Mouse (Mus musculus): ENCODE results near the gene Gucy2d. TPM values are rescaled to one million over a fixed set of nuclear protein-coding genes. Genes with fewer than 3 reads are reported as not detected.
A peak's percentile ranks its signal among the peaks of the same experiment; 100 is the strongest.

The Gucy2d gene
- polyA plus RNA-seq, 1 experiment from 2014 or later, result not detected

GRCm38 (mm10) chr7:98447585-98448308, 7.5 kb downstream of the Gucy2d start:
- peak; percentile 34 for ATAC-seq (ENCODE audit: insufficient number of reproducible peaks, low FRiP score, low TSS enrichment, low read depth)
- WGBS, result 57% methylated on average over 11 of the region's 11 CpGs
- H3K9ac ChIP-seq, result no peak overlapping the region

GRCm38 (mm10) chr7:98448309-98448630, 8.1 kb downstream of the Gucy2d start:
- Histone ChIP-seq H3K27me3 (no peaks in the 10 kb centered on the region), H3K9ac (no peak overlapping the region), H3K4me2 (replicated peaks) (no peak overlapping the region), H3K27ac (replicated peaks) (no peak overlapping the region), H3K36me3 (no peaks in the 10 kb centered on the region), H3K4me3 (replicated peaks) (no peak overlapping the region), H3K4me1 (no peaks in the 10 kb centered on the region; the same call in 1 of the 2 replicates), H3K9me3 (replicated peaks) (no peaks in the 10 kb centered on the region)
- WGBS, result 86% methylated on average over 5 of the region's 5 CpGs
- ATAC-seq (ENCODE audit: insufficient number of reproducible peaks, low FRiP score, low TSS enrichment, low read depth), result no peak

More at GRCm38 (mm10) chr7:98447585-98448308, 7.5 kb downstream of the Gucy2d start:
- H3K36me3 ChIP-seq, result no peaks in the 10 kb centered on the region
- H3K27me3 ChIP-seq, result no peaks in the 10 kb centered on the region
- no peak overlapping the region for H3K4me2 ChIP-seq (replicated peaks)
- no peak overlapping the region for H3K27ac ChIP-seq (replicated peaks)
- H3K4me1 ChIP-seq, result no peaks in the 10 kb centered on the region; the same call in 1 of the 2 replicates
- no peaks in the 10 kb centered on the region for H3K9me3 ChIP-seq (replicated peaks)
- no peak overlapping the region for H3K4me3 ChIP-seq (replicated peaks)

- Histone ChIP-seq H3K4me1 (peaks cover 1% of the 10 kb centered on the region), H3K9me3 (replicated peaks) (no peaks in the 10 kb centered on the region), H3K27ac (replicated peaks) (no peak overlapping the region), H3K36me3 (no peaks in the 10 kb centered on the region), H3K9ac (no peak overlapping the region), H3K27me3 (no peaks in the 10 kb centered on the region), H3K4me2 (replicated peaks) (no peak overlapping the region), H3K4me3 (replicated peaks) (no peak overlapping the region)
- WGBS, result 84% methylated on average over 9 of the region's 9 CpGs
- ATAC-seq (ENCODE audit: insufficient number of reproducible peaks, low FRiP score, low TSS enrichment, low read depth), result no peak
Observed at GRCm38 (mm10) chr7:98449696-98450095, 9.5 kb downstream of the Gucy2d start.

- no peak for ATAC-seq (ENCODE audit: insufficient number of reproducible peaks, low FRiP score, low TSS enrichment, low read depth)
- no peak overlapping the region for H3K27ac ChIP-seq (replicated peaks)
- whole genome bisulfite sequencing, result 44% methylated on average over 10 of the region's 10 CpGs
- H3K4me2 ChIP-seq (replicated peaks), result no peak overlapping the region
- H3K36me3 ChIP-seq, result no peaks in the 10 kb centered on the region
- peaks cover 3% of the 10 kb centered on the region; the same call in 1 of the 2 replicates for H3K4me1 ChIP-seq
- H3K9ac ChIP-seq, result no peak overlapping the region
- no peaks in the 10 kb centered on the region for H3K27me3 ChIP-seq
- no peaks in the 10 kb centered on the region for H3K9me3 ChIP-seq (replicated peaks)
- no peak overlapping the region for H3K4me3 ChIP-seq (replicated peaks)
Observed at GRCm38 (mm10) chr7:98454397-98455120, 14.3 kb downstream of the Gucy2d start.

GRCm38 (mm10) chr7:98460319-98460718, 20.1 kb downstream of the Gucy2d start:
- Histone ChIP-seq H3K9me3 (replicated peaks) (no peaks in the 10 kb centered on the region), H3K9ac (no peak overlapping the region), H3K4me3 (replicated peaks) (no peak overlapping the region), H3K36me3 (no peaks in the 10 kb centered on the region), H3K27ac (replicated peaks) (no peak overlapping the region), H3K4me1 (peaks cover 6% of the 10 kb centered on the region), H3K4me2 (replicated peaks) (no peak overlapping the region), H3K27me3 (no peaks in the 10 kb centered on the region)
- 22% methylated on average over 7 of the region's 7 CpGs for WGBS
- no peak for ATAC-seq (ENCODE audit: insufficient number of reproducible peaks, low FRiP score, low TSS enrichment, low read depth)

- no peaks in the 10 kb centered on the region for H3K9me3 ChIP-seq (replicated peaks)
- H3K27ac ChIP-seq (replicated peaks), result peak overlapping the region; percentile 60; the same call in 1 of the 2 replicates
- 27% methylated on average over 3 of the region's 3 CpGs for WGBS
- H3K4me1 ChIP-seq, result peaks cover 16% of the 10 kb centered on the region
- no peaks in the 10 kb centered on the region for H3K36me3 ChIP-seq
- no peak overlapping the region for H3K4me3 ChIP-seq (replicated peaks)
- H3K27me3 ChIP-seq, result no peaks in the 10 kb centered on the region
- no peak overlapping the region for H3K9ac ChIP-seq
- peak; percentile 63 for ATAC-seq (ENCODE audit: insufficient number of reproducible peaks, low FRiP score, low TSS enrichment, low read depth)
- no peak overlapping the region for H3K4me2 ChIP-seq (replicated peaks)
Observed at GRCm38 (mm10) chr7:98469089-98469488, 28.9 kb downstream of the Gucy2d start.

- Histone ChIP-seq H3K27me3 (no peaks in the 10 kb centered on the region), H3K9ac (no peak overlapping the region), H3K27ac (replicated peaks) (no peak overlapping the region), H3K9me3 (replicated peaks) (no peaks in the 10 kb centered on the region), H3K4me1 (peaks cover 18% of the 10 kb centered on the region), H3K4me2 (replicated peaks) (no peak overlapping the region), H3K36me3 (no peaks in the 10 kb centered on the region), H3K4me3 (replicated peaks) (no peak overlapping the region)
- WGBS, result 91% methylated on average over 2 of the region's 2 CpGs
- ATAC-seq (ENCODE audit: insufficient number of reproducible peaks, low FRiP score, low TSS enrichment, low read depth), result no peak
Observed at GRCm38 (mm10) chr7:98472529-98472928, 32.3 kb downstream of the Gucy2d start.

- no peak overlapping the region for H3K4me3 ChIP-seq (replicated peaks)
- H3K27me3 ChIP-seq, result no peaks in the 10 kb centered on the region
- WGBS, result 76% methylated on average over 1 of the region's 1 CpGs
- H3K4me1 ChIP-seq, result peaks cover 9% of the 10 kb centered on the region
- ATAC-seq (ENCODE audit: insufficient number of reproducible peaks, low FRiP score, low TSS enrichment, low read depth), result no peak
- no peak overlapping the region for H3K27ac ChIP-seq (replicated peaks)
- H3K4me2 ChIP-seq (replicated peaks), result no peak overlapping the region
- H3K9me3 ChIP-seq (replicated peaks), result no peaks in the 10 kb centered on the region
- no peak overlapping the region for H3K9ac ChIP-seq
- no peaks in the 10 kb centered on the region for H3K36me3 ChIP-seq
Observed at GRCm38 (mm10) chr7:98474558-98474957, 34.3 kb downstream of the Gucy2d start.

- Histone ChIP-seq H3K36me3 (no peaks in the 10 kb centered on the region), H3K27me3 (peaks cover 10% of the 10 kb centered on the region; the same call in 1 of the 2 replicates), H3K9ac (no peak overlapping the region), H3K4me3 (replicated peaks) (no peak overlapping the region), H3K9me3 (replicated peaks) (no peaks in the 10 kb centered on the region), H3K4me1 (peaks cover 11% of the 10 kb centered on the region), H3K4me2 (replicated peaks) (no peak overlapping the region), H3K27ac (replicated peaks) (no peak overlapping the region)
- no peak for ATAC-seq (ENCODE audit: insufficient number of reproducible peaks, low FRiP score, low TSS enrichment, low read depth)
- 83% methylated on average over 4 of the region's 4 CpGs for WGBS
Observed at GRCm38 (mm10) chr7:98477153-98477552, 36.9 kb downstream of the Gucy2d start.

GRCm38 (mm10) chr7:98480481-98480880, 40.3 kb downstream of the Gucy2d start:
- peaks cover 10% of the 10 kb centered on the region; the same call in 1 of the 2 replicates for H3K27me3 ChIP-seq
- H3K27ac ChIP-seq (replicated peaks), result no peak overlapping the region
- no peak overlapping the region for H3K4me3 ChIP-seq (replicated peaks)
- ATAC-seq (ENCODE audit: insufficient number of reproducible peaks, low FRiP score, low TSS enrichment, low read depth), result no peak
- no peaks in the 10 kb centered on the region for H3K36me3 ChIP-seq
- H3K4me1 ChIP-seq, result peaks cover 28% of the 10 kb centered on the region
- H3K9ac ChIP-seq, result no peak overlapping the region
- WGBS, result 96% methylated on average over 1 of the region's 1 CpGs
- H3K4me2 ChIP-seq (replicated peaks), result no peak overlapping the region
- no peaks in the 10 kb centered on the region for H3K9me3 ChIP-seq (replicated peaks)

- H3K27ac ChIP-seq (replicated peaks), result no peak overlapping the region
- H3K9ac ChIP-seq, result no peak overlapping the region
- no peak for ATAC-seq (ENCODE audit: insufficient number of reproducible peaks, low FRiP score, low TSS enrichment, low read depth)
- H3K4me3 ChIP-seq (replicated peaks), result no peak overlapping the region
- peaks cover 10% of the 10 kb centered on the region; the same call in 1 of the 2 replicates for H3K27me3 ChIP-seq
- H3K4me2 ChIP-seq (replicated peaks), result no peak overlapping the region
- H3K9me3 ChIP-seq (replicated peaks), result no peaks in the 10 kb centered on the region
- peaks cover 33% of the 10 kb centered on the region for H3K4me1 ChIP-seq
- H3K36me3 ChIP-seq, result no peaks in the 10 kb centered on the region
- WGBS, result 13% methylated on average over 9 of the region's 9 CpGs
Observed at GRCm38 (mm10) chr7:98481066-98481734, 41.0 kb downstream of the Gucy2d start.
